In genomic region chr11:114858641-114859040, GRCm38 (mm10) we compare ENCODE assay signal across 13 mouse cellular contexts. TPM values are rescaled to one million over a fixed set of nuclear protein-coding genes. Genes with fewer than 3 reads are reported as not detected.
DNase-seq lines count a peak whose midpoint lies in the region; ATAC-seq and TF ChIP-seq lines count a peak whose summit lies in the region.
"Had no signal": no experiment of that assay in that cellular context is flagged by ENCODE, and none has a peak within 500 bp of the region (broad histone marks: within the 10 kb centered on the region; RNA-seq: fewer than 3 reads in every experiment).

No protein-coding gene starts in this region.

- no peaks in the 10 kb centered on the region for H3K9me3 ChIP-seq in hindbrain, postnatal 0 days (ENCODE audit: low read length)
- no peaks in the 10 kb centered on the region for H3K9me3 ChIP-seq in hindbrain, embryonic 11.5 days (ENCODE audit: control insufficient read depth, low read length)
- H3K9me3 ChIP-seq in embryonic facial prominence, embryonic 10.5 days = no peaks in the 10 kb centered on the region
- H3K9me3 ChIP-seq: liver, embryonic 15.5 days had no signal

- H3K27me3 ChIP-seq in hindbrain, postnatal 0 days (ENCODE audit: insufficient read depth, low read length) = no peaks in the 10 kb centered on the region
- H3K27me3 ChIP-seq in hindbrain, embryonic 11.5 days (ENCODE audit: control insufficient read depth, insufficient read depth, low read length) = peaks cover 2% of the 10 kb centered on the region
- no peaks in the 10 kb centered on the region for H3K27me3 ChIP-seq in testis, adult 2 months (ENCODE audit: control insufficient read depth, insufficient read depth, low read length)
- peaks cover 7% of the 10 kb centered on the region for H3K27me3 ChIP-seq in embryonic facial prominence, embryonic 10.5 days (replicated peaks; ENCODE audit: low read depth, poor library complexity, severe bottlenecking)
- H3K27me3 ChIP-seq: Patski had no signal

- no peak overlapping the region for H3K4me2 ChIP-seq in hindbrain, postnatal 0 days (ENCODE audit: low read depth, low read length)
- H3K4me2 ChIP-seq in hindbrain, embryonic 11.5 days (replicated peaks; ENCODE audit: low read depth, low read length) = no peak overlapping the region
- H3K4me2 ChIP-seq: liver, embryonic 15.5 days had no signal

- no peak overlapping the region for H3K4me3 ChIP-seq in hindbrain, postnatal 0 days (ENCODE audit: low read length)
- H3K4me3 ChIP-seq in hindbrain, embryonic 11.5 days (ENCODE audit: low read depth, low read length) = no peak overlapping the region
- no peak overlapping the region for H3K4me3 ChIP-seq in testis, adult 2 months (ENCODE audit: control insufficient read depth, low read depth, low read length)
- H3K4me3 ChIP-seq in embryonic facial prominence, embryonic 10.5 days = no peak overlapping the region
- H3K4me3 ChIP-seq: liver, embryonic 15.5 days had no signal

- TF ChIP-seq CTCF in hindbrain, postnatal 0 days (IDR thresholded peaks at IDR 0.05; ENCODE audit: low read depth) = peak; percentile 45; the same call in 1 of the 2 replicates
- peak; percentile 41; the same call in 1 of the 2 replicates for TF ChIP-seq CTCF in testis, adult 2 months (IDR thresholded peaks at IDR 0.05; ENCODE audit: control insufficient read depth, insufficient read depth, insufficient replicate concordance, low read depth, low read length)

- H3K9ac ChIP-seq in hindbrain, postnatal 0 days (replicated peaks; ENCODE audit: low read length) = no peak overlapping the region
- H3K9ac ChIP-seq in hindbrain, embryonic 11.5 days (ENCODE audit: low read depth, low read length) = no peak overlapping the region
- H3K9ac ChIP-seq: liver, embryonic 15.5 days had no signal

- H3K36me3 ChIP-seq in hindbrain, postnatal 0 days (ENCODE audit: insufficient read depth, low read length) = no peaks in the 10 kb centered on the region
- H3K36me3 ChIP-seq in hindbrain, embryonic 11.5 days (ENCODE audit: control insufficient read depth, insufficient read depth, low read length) = no peaks in the 10 kb centered on the region
- H3K36me3 ChIP-seq in testis, adult 2 months (ENCODE audit: control insufficient read depth, insufficient read depth, low read length) = no peaks in the 10 kb centered on the region
- H3K36me3 ChIP-seq in embryonic facial prominence, embryonic 10.5 days (replicated peaks) = peaks cover 58% of the 10 kb centered on the region
- H3K36me3 ChIP-seq: liver, embryonic 15.5 days had no signal

- TF ChIP-seq POLR2A in testis, adult 2 months (IDR thresholded peaks at IDR 0.05; ENCODE audit: control insufficient read depth, low read depth, low read length) = no peak

- H3K4me1 ChIP-seq in hindbrain, postnatal 0 days (ENCODE audit: insufficient read depth, low read length) = no peaks in the 10 kb centered on the region
- no peaks in the 10 kb centered on the region for H3K4me1 ChIP-seq in hindbrain, embryonic 11.5 days (replicated peaks; ENCODE audit: control insufficient read depth, insufficient read depth, low read length)
- no peaks in the 10 kb centered on the region for H3K4me1 ChIP-seq in testis, adult 2 months (ENCODE audit: control insufficient read depth, insufficient read depth, low read length)
- H3K4me1 ChIP-seq in embryonic facial prominence, embryonic 10.5 days = peaks cover 12% of the 10 kb centered on the region

- no peak overlapping the region for H3K27ac ChIP-seq in hindbrain, postnatal 0 days
- H3K27ac ChIP-seq in hindbrain, embryonic 11.5 days (ENCODE audit: low read depth, low read length) = no peak overlapping the region
- H3K27ac ChIP-seq in testis, adult 2 months (ENCODE audit: control insufficient read depth, insufficient read depth, low read depth, low read length) = no peak overlapping the region
- no peak overlapping the region for H3K27ac ChIP-seq in embryonic facial prominence, embryonic 10.5 days (replicated peaks)
- H3K27ac ChIP-seq: liver, embryonic 15.5 days had no signal

- no peak for DNase-seq in hindbrain, postnatal 0 days (ENCODE audit: low spot score)
- DNase-seq in hindbrain, embryonic 11.5 days (ENCODE audit: low spot score) = no peak
- no peak for DNase-seq in testis, postnatal 14 days (ENCODE audit: low spot score)
- peak; percentile 26 for DNase-seq in embryonic facial prominence, embryonic 10.5 days (ENCODE audit: low spot score)
- peak; percentile 36 for DNase-seq in thymus, postnatal 25 days
- no peak for DNase-seq in layer of hippocampus, postnatal 14 days (ENCODE audit: low spot score in 2 of 2)
- DNase-seq in cerebellum, adult 9-10 months = no peak
- DNase-seq: gastrocnemius, postnatal 14 days; heart, postnatal 36 days; right cerebral cortex, postnatal 14 days had no signal

- no peak for ATAC-seq in hindbrain, postnatal 0 days
- no peak for ATAC-seq in hindbrain, embryonic 11.5 days (ENCODE audit: low FRiP score)
- ATAC-seq: Patski had no signal

- 90% methylated on average over 2 of the region's 2 CpGs for WGBS in hindbrain, postnatal 0 days
- WGBS in hindbrain, embryonic 11.5 days = 96% methylated on average over 2 of the region's 2 CpGs
- 93% methylated on average over 2 of the region's 2 CpGs for WGBS in embryonic facial prominence, embryonic 10.5 days

RNA-seq across cellular contexts. Expression of gene Gprc5c, which starts 7.7 kb away (rescaled TPM):
- 12.8 and 14.1 TPM in 2 replicates for total RNA-seq in hindbrain, postnatal 0 days (2014; rRNA removed)
- 7.5 and 7.8 TPM in 2 replicates for polyA plus RNA-seq in hindbrain, postnatal 0 days (2015; fragmentation: Nextera tagmentation; extraction: Ambion mirVana)
- 17.7 and 18.3 TPM in 2 replicates for polyA plus RNA-seq in hindbrain, embryonic 11.5 days (2014; fragmentation: Nextera tagmentation; extraction: Ambion mirVana)
- 0.36 and 2.6 TPM in 2 replicates for polyA plus RNA-seq in testis, adult 2 months (2012; rRNA removed)
- 62.2 and 62.5 TPM in 2 replicates for polyA plus RNA-seq in embryonic facial prominence, embryonic 10.5 days (2016; fragmentation: Nextera tagmentation; extraction: Ambion mirVana)
- 1 to 10 TPM; 4.7 to 6.0 TPM for total RNA-seq in layer of hippocampus, postnatal 14 days (2021)

RNA-seq across cellular contexts. Expression of gene Cd300a, which starts 31.2 kb away (rescaled TPM):
- total RNA-seq in hindbrain, postnatal 0 days (2014; rRNA removed) = 1.1 and 2.6 TPM in 2 replicates
- polyA plus RNA-seq in hindbrain, postnatal 0 days (2015; fragmentation: Nextera tagmentation; extraction: Ambion mirVana) = 1.4 and 1.5 TPM in 2 replicates
- polyA plus RNA-seq in hindbrain, embryonic 11.5 days (2014; fragmentation: Nextera tagmentation; extraction: Ambion mirVana) = 0.92 and 1.0 TPM in 2 replicates
- 0.06 and 0.17 TPM in 2 replicates for polyA plus RNA-seq in testis, adult 2 months (2012; rRNA removed)
- 1.1 and 1.8 TPM in 2 replicates for polyA plus RNA-seq in embryonic facial prominence, embryonic 10.5 days (2016; fragmentation: Nextera tagmentation; extraction: Ambion mirVana)
- 1 to 10 TPM in 1 of 2 experiments, under 1 TPM in 1; 0.19 to 1.1 TPM for total RNA-seq in layer of hippocampus, postnatal 14 days (2021)

RNA-seq across cellular contexts. Expression of gene Gpr142, which starts 59.9 kb away (rescaled TPM):
- total RNA-seq in hindbrain, postnatal 0 days (2014; rRNA removed) = 0.58 TPM in 1 of 2 replicates, not detected in the other
- not detected in 2 replicates for polyA plus RNA-seq in hindbrain, postnatal 0 days (2015; fragmentation: Nextera tagmentation; extraction: Ambion mirVana)
- polyA plus RNA-seq in hindbrain, embryonic 11.5 days (2014; fragmentation: Nextera tagmentation; extraction: Ambion mirVana) = 0.20 and 0.45 TPM in 2 replicates
- not detected in 2 replicates for polyA plus RNA-seq in testis, adult 2 months (2012; rRNA removed)
- polyA plus RNA-seq in embryonic facial prominence, embryonic 10.5 days (2016; fragmentation: Nextera tagmentation; extraction: Ambion mirVana) = 0.18 TPM in 1 of 2 replicates, not detected in the other
- not detected for total RNA-seq in layer of hippocampus, postnatal 14 days (2021)
- total RNA-seq: gastrocnemius, postnatal 14 days; heart, postnatal 36 days had no signal
- polyA plus RNA-seq: liver, embryonic 15.5 days had no signal

Comparison
In these comparisons a context has a peak if more than half of its experiments do, and no peak if none do; other contexts are left out.
1. DNase-seq: peak in embryonic facial prominence, embryonic 10.5 days (single experiment) and thymus, postnatal 25 days (single experiment); none in hindbrain, postnatal 0 days (single experiment), hindbrain, embryonic 11.5 days (single experiment), testis, postnatal 14 days (single experiment), layer of hippocampus, postnatal 14 days (0 of 2) and cerebellum, adult 9-10 months (single experiment).